Mouse (Mus musculus) cortical plate, adult 2 months (tissue): ENCODE results near the gene Arhgef17. TPM values are rescaled to one million over a fixed set of nuclear protein-coding genes. Genes with fewer than 3 reads are reported as not detected.

Experiments used
- H3K27ac ChIP-seq: fragments of 200-500 bp; 2 replicates; pipeline ENCODE4 v1.5.1; 2012; ENCODE audit warnings: low read length, control low read depth, inconsistent platforms; ENCODE audit not compliant: insufficient read depth
- H3K4me1 ChIP-seq: fragments of 200-500 bp; 2 replicates; pipeline ENCODE4 v1.6.1; 2011; ENCODE audit warnings: low read length; ENCODE audit not compliant: control insufficient read depth, insufficient read depth
- H3K4me3 ChIP-seq: fragments of 200-500 bp; 2 replicates; pipeline ENCODE4 v1.5.1; 2011; ENCODE audit warnings: mild to moderate bottlenecking, low read length, control low read depth; ENCODE audit not compliant: insufficient read depth
- CTCF ChIP-seq: fragments of 200-500 bp; IDR thresholded peaks from 2 replicates; pipeline ENCODE4 v1.5.1; 2011; ENCODE audit warnings: mild to moderate bottlenecking, control low read depth, low read length; ENCODE audit not compliant: insufficient read depth; ENCODE audit errors: extremely low read depth
- POLR2A ChIP-seq: fragments of 200-500 bp; IDR thresholded peaks from 2 replicates; pipeline ENCODE4 v1.6.1; 2011; ENCODE audit warnings: mild to moderate bottlenecking, low read length, control low read depth; ENCODE audit not compliant: insufficient read depth; ENCODE audit errors: extremely low read depth
- polyA plus RNA-seq: library from polyadenylated mRNA; depleted of rRNA; stranded (reverse); fragments of >200 nt; gene quantifications from 2 replicates; pipeline ENCODE4 v1.2.3, GENCODE M21; 2012

Gene Arhgef17
- polyA plus RNA-seq, 1 experiment: 91.3 TPM

DNA sequence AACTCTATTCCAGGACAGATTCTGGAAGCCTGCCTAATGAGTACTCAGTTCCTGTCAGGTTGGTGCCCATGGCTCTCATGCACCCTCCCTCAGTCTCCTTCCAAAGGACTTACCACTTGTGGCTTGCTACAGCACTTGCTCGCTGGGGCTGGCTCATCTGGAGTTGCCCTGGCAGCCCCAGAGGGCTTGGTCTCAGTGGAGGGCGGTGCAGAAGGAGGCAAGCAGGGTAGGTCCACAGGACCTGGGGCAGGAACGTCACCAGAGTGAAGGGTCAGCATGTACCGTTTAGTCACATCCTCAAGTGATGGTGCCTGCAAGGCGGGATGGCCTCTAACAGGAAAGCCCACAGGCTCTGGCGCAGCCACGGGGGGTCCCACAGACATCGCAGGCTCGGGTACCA, 3.5 kb downstream of the Arhgef17 start:
- peak overlapping the region; percentile 5; the same call in 1 of the 2 replicates for H3K4me3 ChIP-seq
- peaks cover 10% of the 10 kb centered on the region for H3K4me1 ChIP-seq
- H3K27ac ChIP-seq: no peak overlapping the region
- TF ChIP-seq CTCF (no peak), POLR2A (no peak)

DNA sequence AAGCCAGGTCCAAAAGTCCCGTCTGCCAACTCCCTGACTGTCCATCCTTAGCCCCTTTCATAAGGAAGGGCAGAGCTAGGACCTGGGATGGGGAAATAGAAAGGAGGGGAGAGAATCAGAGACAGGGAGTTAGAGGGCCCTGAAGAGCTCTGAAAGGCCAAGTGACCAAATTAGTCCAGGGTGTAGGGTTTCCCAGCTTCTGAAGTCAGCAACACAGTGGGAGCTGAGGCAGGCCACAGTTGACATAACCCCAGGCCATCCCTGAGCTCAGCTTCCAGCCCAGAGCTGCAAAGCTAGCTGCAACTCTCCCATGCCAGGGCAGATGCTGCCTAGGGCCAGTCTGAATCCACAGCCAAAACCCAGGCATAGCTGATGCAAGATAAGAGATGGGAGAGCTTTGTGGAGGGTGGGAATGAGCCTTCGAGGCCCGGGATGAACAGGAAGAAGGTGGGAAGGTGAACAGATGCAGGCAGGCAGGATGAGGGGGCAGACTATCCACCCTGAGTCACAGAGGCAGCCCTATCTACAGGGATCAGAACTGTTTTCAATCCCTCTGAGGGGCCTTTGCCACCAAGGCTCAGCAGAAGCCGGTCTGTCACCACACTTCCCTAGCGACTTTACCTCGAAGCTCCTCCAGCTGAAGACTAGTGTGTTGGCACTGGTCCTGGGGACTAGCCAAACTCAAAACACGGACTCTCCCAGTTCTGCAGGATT, 4.5 kb downstream of the Arhgef17 start:
- H3K4me3 ChIP-seq: peak overlapping the region; percentile 14
- TF ChIP-seq CTCF (no peak), POLR2A (no peak)
- peaks cover 12% of the 10 kb centered on the region for H3K4me1 ChIP-seq
- peak overlapping the region; percentile 74; the same call in 1 of the 2 replicates for H3K27ac ChIP-seq

DNA sequence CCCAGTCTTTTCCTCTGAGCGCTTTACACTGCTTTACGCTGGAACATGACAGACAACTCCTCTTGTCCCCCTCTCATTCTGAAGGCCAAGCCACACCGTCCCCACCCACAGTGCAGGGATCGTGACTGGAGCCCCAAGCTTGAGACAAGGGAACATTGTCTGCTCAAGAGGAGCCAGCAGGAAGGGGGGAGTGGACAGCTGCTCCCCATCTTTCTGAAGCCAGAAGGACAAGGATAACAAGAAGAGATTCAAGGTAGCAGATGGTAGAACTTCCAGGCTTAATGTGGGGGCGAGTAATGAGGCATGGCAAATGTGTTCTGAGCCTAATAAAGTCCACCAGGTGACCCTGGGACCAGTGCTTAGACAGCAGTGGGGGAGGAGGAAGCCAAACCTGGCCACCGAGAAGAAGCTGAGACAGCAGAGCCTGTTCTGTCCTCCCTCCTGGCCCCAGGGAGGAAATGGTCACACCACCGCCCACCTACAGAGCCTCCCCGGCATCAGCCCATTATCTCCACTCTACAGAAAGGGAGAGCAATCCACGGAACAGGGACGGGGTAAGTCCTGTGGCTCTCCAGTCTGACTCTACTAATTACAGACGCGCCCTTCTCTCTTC, 5.5 kb downstream of the Arhgef17 start:
- Histone ChIP-seq H3K4me3 (peak overlapping the region; percentile 14), H3K4me1 (peaks cover 12% of the 10 kb centered on the region), H3K27ac (peak overlapping the region; percentile 74; the same call in 1 of the 2 replicates)
- TF ChIP-seq CTCF: no peak
- TF ChIP-seq POLR2A: no peak

DNA sequence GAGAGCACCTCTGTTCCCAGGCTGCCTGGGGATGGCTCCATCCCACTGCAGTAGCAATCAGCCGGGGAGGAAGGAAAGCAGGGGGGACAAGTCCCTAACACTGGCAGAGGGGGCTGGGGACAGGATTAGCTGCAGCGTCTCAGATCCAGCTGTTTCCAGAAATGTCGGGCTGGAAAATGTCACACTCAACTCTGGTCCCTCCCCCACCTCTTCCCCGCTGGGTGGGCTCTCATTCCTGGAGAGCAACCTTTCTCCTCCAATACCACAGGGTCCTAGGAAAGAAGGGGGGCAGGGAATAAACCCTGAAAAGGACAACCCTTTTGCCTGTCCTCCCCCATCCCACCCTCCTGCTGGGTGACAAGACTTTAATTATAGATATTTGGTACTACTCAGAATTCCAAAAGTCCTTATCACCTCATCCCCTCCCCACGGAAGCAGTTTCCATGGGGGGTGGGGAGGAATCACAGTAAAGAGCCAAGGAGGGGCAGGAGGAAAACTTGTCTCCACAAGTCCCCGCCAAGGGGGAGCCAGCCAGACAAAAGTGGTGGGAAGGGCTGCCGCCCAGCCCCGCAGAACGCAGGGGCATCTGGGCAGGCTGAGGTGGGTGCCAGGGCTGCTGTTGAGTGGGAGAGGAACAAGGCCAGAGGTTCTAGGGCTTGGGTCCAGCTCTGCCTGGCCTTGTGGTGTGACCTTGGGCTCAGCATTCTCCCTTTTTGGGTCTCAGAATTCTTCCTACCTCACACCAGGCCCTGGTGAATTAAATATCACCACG, 7.0 kb downstream of the Arhgef17 start:
- Histone ChIP-seq H3K4me3 (no peak overlapping the region), H3K4me1 (peaks cover 12% of the 10 kb centered on the region)

DNA sequence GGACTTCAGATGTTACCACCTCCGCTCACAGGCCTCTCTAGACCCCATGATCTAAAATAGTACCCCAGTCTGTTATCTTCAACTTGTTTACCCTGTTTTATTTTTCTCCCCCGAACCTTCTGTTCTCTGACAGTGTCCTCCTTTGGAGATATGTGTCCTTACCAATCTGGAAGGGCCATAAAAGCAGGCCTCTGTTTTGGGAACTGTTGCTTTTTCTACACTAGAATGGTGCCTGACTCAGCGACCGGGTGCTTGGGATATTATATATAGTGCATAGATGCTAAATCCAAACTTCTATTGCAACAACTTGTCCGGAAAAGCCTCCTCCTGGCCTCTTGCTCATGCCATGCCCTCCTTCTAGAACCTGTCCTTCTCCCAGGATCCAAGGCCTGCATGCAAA, 7.7 kb downstream of the Arhgef17 start:
- H3K4me3 ChIP-seq: no peak overlapping the region
- no peak for TF ChIP-seq CTCF
- TF ChIP-seq POLR2A: no peak
- peaks cover 12% of the 10 kb centered on the region for H3K4me1 ChIP-seq
- no peak overlapping the region for H3K27ac ChIP-seq

More for the DNA sequence above, 7.0 kb downstream of the Arhgef17 start:
- H3K27ac ChIP-seq: peak overlapping the region; percentile 47; the same call in 1 of the 2 replicates
- TF ChIP-seq CTCF (no peak), POLR2A (no peak)

DNA sequence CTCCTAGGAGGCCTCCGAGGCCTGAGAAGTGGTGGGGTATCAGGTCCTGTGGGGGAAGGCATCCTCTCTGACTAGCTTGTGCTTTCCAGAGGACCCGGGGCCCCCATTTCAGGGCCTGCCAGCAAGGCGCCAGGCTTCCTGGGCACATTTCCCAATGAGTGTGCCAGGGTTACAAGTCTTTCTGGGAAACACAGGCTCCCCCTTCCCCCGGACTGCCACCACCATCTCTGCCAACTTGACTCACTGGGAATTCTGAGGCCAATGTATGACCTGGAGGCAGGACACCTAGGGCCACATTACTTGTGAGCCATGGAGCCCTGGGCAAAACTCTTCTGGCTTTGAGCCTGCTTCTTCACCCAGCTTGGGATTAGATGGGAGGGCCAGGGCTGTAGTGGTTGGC, 9.0 kb downstream of the Arhgef17 start:
- peaks cover 12% of the 10 kb centered on the region for H3K4me1 ChIP-seq
- no peak overlapping the region for H3K4me3 ChIP-seq
- H3K27ac ChIP-seq: no peak overlapping the region
- TF ChIP-seq POLR2A: no peak
- no peak for TF ChIP-seq CTCF

DNA sequence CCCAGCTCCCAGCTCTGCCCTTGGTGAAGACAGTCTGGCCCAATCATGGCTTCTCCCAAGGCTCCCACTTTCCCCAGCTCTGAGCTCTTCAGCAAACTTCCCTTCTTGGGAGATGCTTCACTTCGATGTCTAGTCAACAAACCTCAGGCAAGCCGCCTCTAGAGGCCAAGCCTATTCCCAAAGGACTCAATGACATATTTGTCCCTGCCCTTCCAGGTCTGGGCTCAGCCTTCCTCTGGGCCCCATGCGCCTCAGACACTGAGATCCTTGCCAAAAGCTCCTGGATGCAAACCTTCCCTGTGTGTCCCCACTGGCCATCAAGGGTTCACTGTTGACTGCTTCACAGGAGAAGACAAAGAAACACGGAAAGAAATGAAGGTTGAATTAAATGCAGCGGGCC, 10.6 kb downstream of the Arhgef17 start:
- TF ChIP-seq CTCF: no peak
- TF ChIP-seq POLR2A: no peak
- Histone ChIP-seq H3K27ac (no peak overlapping the region), H3K4me3 (no peak overlapping the region), H3K4me1 (peaks cover 9% of the 10 kb centered on the region)

DNA sequence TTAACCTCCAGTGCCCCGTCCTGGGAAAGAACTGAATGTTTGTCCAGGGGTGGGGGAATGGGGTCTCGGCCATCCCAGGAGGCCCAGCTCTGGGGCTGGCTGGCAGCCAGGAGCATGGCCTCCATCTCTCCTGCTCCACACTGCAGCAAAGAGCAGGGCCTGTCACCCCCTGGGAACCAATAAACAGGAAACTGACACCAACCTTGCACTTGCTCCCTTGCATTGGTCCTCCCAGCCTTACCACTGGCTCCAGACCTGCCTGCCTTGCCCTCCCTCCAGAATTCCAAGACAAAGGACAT, 12.1 kb downstream of the Arhgef17 start:
- peaks cover 5% of the 10 kb centered on the region; the same call in 1 of the 2 replicates for H3K4me1 ChIP-seq
- TF ChIP-seq CTCF: no peak
- TF ChIP-seq POLR2A: no peak
- no peak overlapping the region for H3K4me3 ChIP-seq
- no peak overlapping the region for H3K27ac ChIP-seq

DNA sequence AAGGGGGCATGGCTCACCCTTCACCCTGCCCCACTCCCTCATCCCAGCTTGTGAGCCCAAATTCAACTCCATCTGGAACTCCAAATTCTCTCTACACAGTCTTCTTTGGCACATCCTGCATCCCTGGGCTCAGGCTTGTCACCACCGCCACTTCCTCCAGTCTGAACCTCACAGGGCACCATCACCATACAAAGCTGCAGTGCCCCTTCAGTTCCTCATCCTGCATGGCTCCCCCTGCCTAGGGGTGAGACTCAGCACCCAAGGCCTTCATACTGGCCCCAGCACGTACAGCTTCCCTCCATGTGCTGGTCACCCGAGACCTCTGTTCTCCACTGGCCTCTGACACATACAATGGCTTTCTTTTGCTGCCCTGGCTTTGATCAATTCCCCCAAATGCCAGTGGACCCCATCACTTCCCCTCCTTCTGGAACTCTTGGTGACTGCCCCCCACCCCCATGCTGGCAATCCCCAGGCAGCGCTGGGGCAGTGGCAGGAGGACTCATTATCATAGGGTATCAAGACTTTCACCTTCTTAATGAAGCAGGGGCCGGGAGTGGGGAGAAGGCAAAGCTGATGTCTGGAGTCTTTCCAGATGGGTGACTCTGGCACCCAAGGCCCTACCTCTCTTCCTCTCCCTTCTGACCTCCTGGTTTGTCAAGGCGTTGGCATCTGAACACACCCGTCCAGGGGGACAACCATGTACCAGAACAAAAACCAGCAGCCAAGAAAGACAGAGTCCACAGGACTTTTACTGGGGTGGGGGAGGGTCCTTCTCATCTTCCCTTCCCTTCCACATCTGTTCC, 12.7 kb downstream of the Arhgef17 start:
- H3K4me1 ChIP-seq: peaks cover 5% of the 10 kb centered on the region; the same call in 1 of the 2 replicates
- H3K27ac ChIP-seq: no peak overlapping the region
- no peak overlapping the region for H3K4me3 ChIP-seq
- no peak for TF ChIP-seq POLR2A
- no peak for TF ChIP-seq CTCF
